Mouse (Mus musculus) testis, postnatal 14 days (tissue): Measurements from ENCODE around the gene Ubn2.
"Not testable (repeated sequence)": the region's sequence is repeated elsewhere in the genome, so short reads cannot be mapped to it uniquely, and the experiment has no call there.

Experiments used
- DNase-seq: peaks from one replicate; pipeline ENCODE4 v3.0.0; 2021; ENCODE audit warnings: low spot score

Ubn2 gene

GRCm38 (mm10) chr6:38534640-38535365 is 101.1 kb downstream of the Ubn2 start:
- DNase-seq = peak; percentile 95

- no peak for DNase-seq
Observed at GRCm38 (mm10) chr6:38535366-38535690, 101.6 kb downstream of the Ubn2 start.

GRCm38 (mm10) chr6:38535788-38536187 is 102.0 kb downstream of the Ubn2 start:
- DNase-seq = no peak

GRCm38 (mm10) chr6:38544141-38544540 is 110.4 kb downstream of the Ubn2 start:
- not testable (repeated sequence) for DNase-seq

- not testable (repeated sequence) for DNase-seq
Observed at GRCm38 (mm10) chr6:38547005-38547404, 113.3 kb downstream of the Ubn2 start.

- no peak for DNase-seq
Observed at GRCm38 (mm10) chr6:38547707-38548106, 114.0 kb downstream of the Ubn2 start.

GRCm38 (mm10) chr6:38548595-38548994 is 114.8 kb downstream of the Ubn2 start:
- not testable (repeated sequence) for DNase-seq

- not testable (repeated sequence) for DNase-seq
Observed at GRCm38 (mm10) chr6:38549840-38550239, 116.1 kb downstream of the Ubn2 start.

GRCm38 (mm10) chr6:38550250-38551061 is 116.7 kb downstream of the Ubn2 start:
- DNase-seq = peak; percentile 83

- peak; percentile 99 for DNase-seq
Observed at GRCm38 (mm10) chr6:38551062-38551988, 117.6 kb downstream of the Ubn2 start, which contains the start of gene Luc7l2. Gene Luc7l2, plus strand, starts transcription at chr6:38551334.

- DNase-seq = peak; percentile 99
Observed at GRCm38 (mm10) chr6:38551989-38552635, 118.4 kb downstream of the Ubn2 start.

- no peak for DNase-seq
Observed at GRCm38 (mm10) chr6:38552636-38553000, 118.9 kb downstream of the Ubn2 start.
